Mouse (Mus musculus): ENCODE results near the gene Aggf1.

- TF ChIP-seq CTCF (IDR thresholded peaks at IDR 0.05; ENCODE audit: borderline replicate concordance, control insufficient read depth, extremely low read depth, insufficient read depth, low read length, poor library complexity) (no peak), POLR2A (IDR thresholded peaks at IDR 0.05; ENCODE audit: control insufficient read depth, extremely low read depth, insufficient read depth, low read length, poor library complexity) (no peak)
Observed at GRCm38 (mm10) chr13:95324626-95325079, 50.5 kb downstream of the Aggf1 start.
